Mouse (Mus musculus): ENCODE data around the gene Zfp131.

The Zfp131 gene

DNA sequence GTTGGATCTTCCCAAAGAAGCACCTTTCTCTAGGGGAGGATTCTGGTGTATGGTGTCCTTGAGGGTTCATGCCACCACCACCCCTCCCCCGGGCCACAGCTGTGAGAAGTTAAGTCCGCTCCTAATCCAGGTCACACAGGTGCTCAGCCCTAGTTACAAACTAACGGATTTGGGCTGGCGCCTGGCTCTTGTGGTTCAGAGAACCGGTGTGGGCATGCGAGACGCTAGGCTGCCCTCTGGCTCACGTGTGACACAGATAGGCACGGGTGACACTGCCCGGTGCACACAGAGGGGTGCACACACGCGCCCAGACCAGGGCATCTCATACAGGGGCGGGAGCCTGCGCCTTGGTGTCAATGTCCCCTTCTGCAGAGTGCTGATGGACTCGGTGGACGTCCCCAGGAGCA lies 35.5 kb downstream of the Zfp131 start:
- peak; percentile 71 for DNase-seq (ENCODE audit: low read depth, low spot score)

DNA sequence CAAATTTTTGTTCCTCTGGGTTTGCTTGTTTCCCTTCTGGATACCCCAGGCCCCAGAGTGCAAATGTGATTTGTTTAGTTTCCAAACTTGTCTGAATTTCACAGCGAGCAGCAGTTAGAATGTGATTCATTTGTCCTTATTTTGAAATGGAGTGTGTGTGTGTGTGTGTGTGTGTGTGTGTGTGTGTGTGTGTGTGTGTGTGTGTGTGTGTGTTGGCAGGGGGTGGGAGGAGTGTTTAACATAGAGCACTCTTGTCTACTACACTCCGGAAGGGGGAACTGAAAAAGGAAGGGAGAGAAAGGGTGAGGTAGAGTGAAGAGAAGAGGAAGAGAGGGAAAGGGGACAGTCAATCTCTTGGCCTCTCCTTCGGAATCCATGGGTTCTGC lies 36.1 kb downstream of the Zfp131 start:
- DNase-seq (ENCODE audit: low read depth, low spot score), result no peak

DNA sequence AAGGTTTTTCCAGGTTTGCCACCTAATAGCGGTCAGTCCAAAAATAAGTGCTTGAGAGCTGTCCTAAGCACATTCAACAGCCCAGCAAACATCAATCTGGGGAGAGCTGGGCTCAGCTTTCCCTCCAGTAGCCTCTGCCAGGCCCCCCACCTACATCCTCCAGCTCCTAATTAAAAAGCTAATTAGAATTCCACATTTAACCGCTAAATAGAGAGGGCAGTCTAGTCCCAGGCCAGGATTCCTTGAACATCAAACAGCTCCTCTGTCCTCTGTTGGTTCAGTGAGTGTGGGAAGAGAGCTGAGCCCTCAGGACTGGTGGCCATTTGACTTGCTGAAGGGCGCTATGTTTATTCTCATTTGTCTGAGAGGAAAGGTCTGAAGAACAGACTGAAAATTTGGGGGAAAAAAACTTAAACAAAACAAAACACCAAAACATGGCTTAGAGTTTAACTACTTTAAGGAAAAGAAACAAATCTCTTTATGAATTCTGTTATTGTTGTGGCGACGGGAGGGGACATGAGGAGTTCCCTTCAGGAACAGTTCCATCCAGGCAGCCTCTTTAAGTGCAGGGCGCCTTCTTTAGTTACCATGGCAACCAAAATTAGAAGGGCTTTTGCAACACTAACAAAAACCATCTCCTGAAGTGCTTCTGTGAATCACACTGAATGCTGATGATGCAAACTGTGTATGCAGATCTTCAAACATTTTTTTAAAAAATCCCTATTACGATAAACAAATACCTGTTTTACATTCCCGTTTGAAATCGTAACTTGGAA lies 36.6 kb downstream of the Zfp131 start:
- DNase-seq (ENCODE audit: low read depth, low spot score), result no peak

DNA sequence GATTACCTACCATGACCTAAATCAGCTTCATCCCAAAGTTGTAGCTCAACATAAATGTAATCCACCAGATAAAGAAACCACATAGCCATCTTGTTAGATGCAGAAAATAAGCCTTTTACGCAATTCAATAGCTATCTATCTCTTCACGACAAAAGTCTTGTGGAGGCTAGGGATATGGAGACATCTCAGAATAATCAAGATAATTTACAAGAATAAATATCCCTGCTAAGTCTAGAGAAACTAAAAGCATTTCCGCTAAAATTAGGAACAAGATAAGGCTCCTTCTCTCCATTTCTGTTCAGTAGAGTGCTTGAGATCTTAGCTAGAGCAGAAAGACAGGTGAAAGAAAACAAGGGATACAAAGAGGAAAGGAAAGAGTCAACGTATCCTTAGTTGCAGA lies 43.8 kb downstream of the Zfp131 start:
- DNase-seq (ENCODE audit: low read depth, low spot score), result no peak

DNA sequence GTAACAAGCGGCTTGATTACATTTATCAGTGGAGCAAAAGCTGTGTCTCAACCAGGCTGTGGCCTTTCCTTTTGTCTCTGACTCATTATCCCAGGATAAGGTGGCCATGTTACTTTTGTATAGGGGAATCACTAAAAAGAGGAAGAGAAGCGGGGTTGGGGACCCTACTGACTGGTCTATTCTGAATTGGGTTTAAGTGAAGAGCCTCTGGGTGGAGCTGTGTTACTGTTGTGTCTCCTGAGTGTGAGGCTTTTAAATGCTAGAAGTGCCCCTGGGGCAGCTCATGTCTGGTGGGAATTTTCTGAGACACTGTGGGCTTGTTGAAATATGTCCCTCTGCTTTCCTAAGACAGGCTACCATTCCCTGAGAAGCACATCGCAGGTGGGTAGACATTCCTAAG lies 47.2 kb downstream of the Zfp131 start:
- DNase-seq (ENCODE audit: low read depth, low spot score), result no peak

DNA sequence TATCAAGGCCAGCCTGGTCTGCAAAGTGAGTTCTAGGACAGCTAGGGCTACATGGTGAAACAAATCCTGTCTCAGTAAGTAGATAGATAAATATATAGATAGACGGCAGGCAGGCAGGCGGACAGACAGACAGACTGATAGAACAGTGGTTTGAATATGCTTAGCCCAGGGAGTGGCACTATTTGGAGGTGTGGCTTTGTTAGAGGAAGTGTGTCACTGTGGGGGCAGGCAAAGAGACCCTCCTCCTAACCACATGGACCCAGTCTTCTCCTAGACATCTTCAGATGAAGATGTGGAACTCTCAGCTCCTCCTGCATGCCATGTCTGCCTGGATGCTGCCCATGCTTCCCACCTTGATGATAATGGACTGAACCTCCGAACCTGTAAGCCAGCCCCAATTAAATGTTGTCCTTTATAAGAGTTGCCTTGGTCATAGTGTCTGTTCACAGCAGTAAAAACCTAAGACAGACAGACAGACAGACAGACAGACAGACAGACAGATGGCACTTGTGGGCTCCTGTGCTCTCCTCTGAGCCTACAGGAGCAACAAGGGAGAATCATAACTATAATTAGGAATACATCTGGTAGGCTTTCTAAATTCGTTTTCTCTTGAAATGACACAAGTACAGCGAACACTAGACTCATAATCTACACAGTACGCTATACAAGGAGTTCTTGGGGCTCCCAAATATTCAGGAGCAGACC lies 47.8 kb downstream of the Zfp131 start:
- DNase-seq (ENCODE audit: low read depth, low spot score), result no peak

DNA sequence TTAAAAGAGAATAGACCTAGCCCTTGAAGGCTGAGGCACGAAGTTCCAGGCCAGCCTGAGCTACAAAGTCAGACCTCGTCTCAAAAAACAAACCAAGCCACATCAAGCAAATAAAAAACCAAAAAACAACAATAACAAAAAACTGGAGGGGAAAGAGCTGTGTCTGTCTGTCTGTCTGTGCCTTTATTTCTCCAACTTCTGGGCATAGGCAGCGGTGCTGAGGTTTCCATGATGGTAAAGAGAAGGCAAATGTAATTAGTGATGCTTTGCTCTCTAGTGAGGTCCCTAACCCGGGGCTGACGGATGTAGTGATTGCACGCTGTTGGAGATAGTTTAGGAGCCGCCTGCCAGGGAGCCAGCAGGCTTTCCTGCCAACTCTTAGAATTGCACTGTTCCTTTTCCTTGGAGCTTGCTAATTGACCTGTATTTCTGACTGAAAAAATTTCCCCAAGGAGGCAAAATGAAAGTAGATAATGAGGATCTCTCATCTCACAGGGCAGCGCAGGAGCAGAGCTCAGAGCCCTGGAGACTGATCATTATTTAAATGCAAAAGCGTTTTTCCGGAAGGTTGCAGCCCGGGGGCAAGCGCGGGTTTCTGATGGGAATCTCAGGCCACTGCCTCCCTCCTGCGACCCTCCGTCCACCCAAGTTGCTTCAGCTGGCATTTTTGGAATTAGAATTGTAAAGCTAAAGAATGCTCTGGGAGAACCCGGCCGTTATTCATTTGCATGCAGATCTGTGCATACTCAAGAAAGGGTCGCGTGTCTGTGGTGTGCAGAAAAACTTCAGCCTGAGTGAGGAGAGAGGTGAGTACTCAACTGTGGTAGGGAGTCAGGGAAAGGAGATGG lies 49.1 kb downstream of the Zfp131 start:
- DNase-seq (ENCODE audit: low read depth, low spot score), result no peak

DNA sequence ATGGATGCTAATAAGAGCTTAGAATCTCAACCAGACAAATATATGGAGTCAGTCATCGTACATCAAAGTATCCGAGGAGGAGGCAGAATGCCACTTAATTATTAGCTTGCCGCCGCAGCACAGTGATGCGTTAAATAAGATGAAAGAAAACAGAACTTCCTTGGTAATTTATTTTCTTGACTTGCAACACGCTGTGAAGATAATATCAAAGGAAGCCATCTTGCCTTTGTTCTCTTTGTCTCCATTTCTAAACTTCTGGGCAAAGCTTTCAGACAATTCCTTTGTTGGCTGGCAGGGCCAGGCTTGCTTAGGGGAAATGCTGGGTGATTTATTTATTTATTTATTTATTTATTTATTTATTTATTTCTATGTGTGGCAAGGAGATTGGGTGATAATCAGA lies 59.2 kb downstream of the Zfp131 start:
- no peak for DNase-seq (ENCODE audit: low read depth, low spot score)

DNA sequence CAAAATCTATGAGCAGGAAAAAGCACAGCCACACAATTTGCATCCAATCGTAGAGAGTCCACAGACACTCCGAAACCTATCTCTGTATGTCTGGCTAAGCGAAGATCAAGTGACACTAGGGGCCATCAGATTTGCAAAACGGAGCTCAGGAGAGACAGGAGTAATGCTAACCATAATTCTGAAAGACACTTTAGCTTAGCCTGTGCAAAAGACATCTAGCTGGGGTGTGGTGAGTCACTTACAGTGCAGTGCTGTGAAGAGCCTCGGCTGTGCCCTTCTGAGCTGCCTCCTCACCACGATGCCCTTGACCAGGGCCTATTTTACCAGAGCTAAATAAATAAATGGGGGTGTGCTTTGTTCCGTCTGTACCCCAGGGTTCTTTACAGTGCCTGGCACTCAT lies 61.3 kb downstream of the Zfp131 start:
- DNase-seq (ENCODE audit: low read depth, low spot score), result no peak

DNA sequence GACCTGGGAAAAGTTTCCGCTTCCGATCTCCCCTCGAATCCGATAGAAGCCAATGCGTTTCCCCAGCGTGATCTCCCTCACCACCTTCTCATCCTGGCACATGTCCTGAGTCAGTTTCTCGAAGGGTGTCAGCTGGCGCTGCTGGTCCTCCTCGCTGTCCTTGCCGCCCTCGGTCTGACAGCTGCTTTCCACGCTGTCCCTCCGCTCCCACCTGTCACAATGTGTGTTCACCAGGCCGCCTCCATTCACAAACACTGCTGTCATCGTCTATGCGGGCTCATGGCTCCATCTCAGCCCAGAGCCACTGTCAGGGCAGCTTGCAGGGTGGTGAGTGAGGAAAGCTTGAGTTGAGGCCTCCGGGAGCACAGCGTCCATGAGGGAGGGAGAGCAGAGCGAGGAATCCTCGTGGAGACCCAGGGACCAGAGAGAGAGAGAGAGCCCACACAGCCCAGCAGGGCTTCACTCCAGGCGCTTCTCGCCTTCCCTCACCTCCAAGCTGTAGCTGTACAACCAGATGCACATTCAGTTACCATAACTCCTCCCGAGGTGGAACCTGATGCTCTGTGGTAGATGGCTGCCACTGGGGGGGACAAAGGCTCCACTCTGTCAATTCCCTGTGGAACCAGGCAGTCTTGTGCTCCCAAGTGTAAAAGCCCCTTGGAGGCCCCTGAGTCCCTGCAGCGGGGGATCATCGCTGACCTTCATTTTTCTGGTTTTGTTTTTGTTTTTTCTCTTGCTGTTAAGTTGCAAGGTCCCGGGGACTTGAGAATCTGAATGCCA lies 62.9 kb downstream of the Zfp131 start:
- DNase-seq (ENCODE audit: low read depth, low spot score), result no peak

DNA sequence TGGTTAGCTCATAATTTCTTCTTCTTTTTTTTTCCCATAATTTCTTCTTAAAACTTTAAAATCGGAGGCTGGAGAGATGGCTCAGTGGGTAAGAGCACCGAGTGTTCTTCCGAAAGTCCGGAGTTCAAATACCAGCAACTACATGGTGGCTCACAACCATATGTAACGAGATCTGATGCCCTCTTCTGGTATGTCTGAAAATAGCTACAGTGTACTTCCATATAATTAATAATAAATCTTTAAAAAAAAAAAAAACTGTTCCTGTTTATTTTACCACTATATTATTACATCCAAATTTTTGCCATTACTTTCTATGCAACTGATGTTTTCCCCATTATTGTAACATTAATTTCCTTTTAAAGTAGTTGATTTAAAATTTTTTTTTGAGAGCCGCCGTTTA lies 66.1 kb downstream of the Zfp131 start:
- DNase-seq (ENCODE audit: low read depth, low spot score), result no peak

DNA sequence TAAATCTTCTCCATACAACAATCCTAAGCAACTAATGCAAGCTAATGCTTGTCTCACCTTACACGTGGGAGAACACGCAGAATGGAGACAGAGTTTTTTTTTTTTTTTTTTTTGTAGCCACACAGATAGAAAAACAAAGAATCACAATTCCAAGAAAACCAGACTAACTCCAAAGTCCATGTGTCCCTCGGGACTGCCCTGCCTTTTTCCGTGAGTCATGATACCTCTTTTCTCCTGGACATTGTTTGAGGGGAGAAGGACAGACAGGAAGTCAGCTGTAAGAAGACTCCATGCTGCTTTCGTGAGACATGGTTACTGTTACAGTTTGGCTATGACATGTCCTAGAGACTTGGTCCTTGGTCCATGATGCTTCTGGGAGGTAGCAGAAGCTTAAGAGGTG lies 67.3 kb downstream of the Zfp131 start:
- DNase-seq (ENCODE audit: low read depth, low spot score), result no peak

DNA sequence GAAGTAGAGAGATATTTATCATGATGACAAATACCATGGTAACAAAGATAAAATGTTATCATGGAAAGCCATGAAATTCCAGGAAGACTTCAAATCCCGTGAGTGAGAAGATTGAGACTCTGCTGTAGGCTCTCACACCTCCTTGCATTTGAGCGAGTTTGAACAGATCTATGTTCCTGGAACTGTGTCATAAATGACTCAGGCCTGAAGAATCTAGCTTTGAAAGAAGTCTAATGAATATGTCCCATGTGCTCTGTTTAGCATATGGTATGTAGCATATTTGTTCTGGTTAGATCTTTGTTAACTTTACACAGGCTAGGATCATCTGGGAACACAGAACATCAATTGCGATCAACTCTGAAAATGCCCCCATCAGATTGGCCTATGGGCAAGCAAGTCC lies 68.2 kb downstream of the Zfp131 start:
- no peak for DNase-seq (ENCODE audit: low read depth, low spot score)

DNA sequence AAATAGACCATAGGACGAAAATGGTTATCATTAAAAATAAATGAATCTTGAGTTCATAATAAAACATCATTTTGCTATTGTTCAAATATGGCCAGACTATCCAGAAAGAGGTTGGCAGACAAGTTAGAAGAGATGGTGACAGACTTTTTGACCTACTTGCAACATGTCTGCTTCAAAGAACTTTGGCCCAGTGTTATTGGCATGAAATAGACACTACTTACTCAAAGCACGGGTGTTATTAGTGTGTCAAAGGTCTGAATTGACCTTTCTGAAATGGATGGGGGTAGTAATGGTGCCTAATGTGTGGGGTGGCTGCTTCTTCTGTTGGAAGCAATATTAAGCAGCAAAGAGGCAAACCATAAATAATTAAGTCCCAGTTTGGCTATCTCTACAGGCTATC lies 74.6 kb downstream of the Zfp131 start:
- no peak for DNase-seq (ENCODE audit: low read depth, low spot score)

Measured in retina, adult 2 months (tissue).